Mouse (Mus musculus) heart, embryonic 12.5 days (tissue): ENCODE results near the gene Gm26620. TPM values are rescaled to one million over a fixed set of nuclear protein-coding genes. Genes with fewer than 3 reads are reported as not detected.
A peak's percentile ranks its signal among the peaks of the same experiment; 100 is the strongest.

Experiments used
- ATAC-seq: fragments of 200-750 bp; cut with Nextera tagmentation; 2 replicates; pipeline ENCODE4 v1.8.0; 2017; ENCODE audit warnings: moderate TSS enrichment, moderate library complexity; ENCODE audit not compliant: insufficient number of reproducible peaks, low FRiP score
- H3K27ac ChIP-seq: fragments of 300-500 bp; sonication (generic); 2 replicates; pipeline ENCODE4 v1.5.1; 2016; ENCODE audit warnings: mild to moderate bottlenecking, moderate library complexity; ENCODE audit not compliant: poor library complexity, severe bottlenecking
- H3K27me3 ChIP-seq: fragments of 300-500 bp; sonication (generic); replicated peaks from 2 replicates; pipeline ENCODE4 v1.6.1; 2016; ENCODE audit warnings: mild to moderate bottlenecking, moderate library complexity
- H3K36me3 ChIP-seq: fragments of 300-500 bp; sonication (generic); 2 replicates; pipeline ENCODE4 v1.6.1; 2016; ENCODE audit warnings: mild to moderate bottlenecking, moderate library complexity
- H3K4me1 ChIP-seq: fragments of 300-500 bp; sonication (generic); replicated peaks from 2 replicates; pipeline ENCODE4 v1.6.1; 2016; ENCODE audit warnings: mild to moderate bottlenecking
- H3K4me2 ChIP-seq: fragments of 300-500 bp; sonication (generic); 2 replicates; pipeline ENCODE4 v1.6.1; 2016; ENCODE audit warnings: mild to moderate bottlenecking, moderate library complexity
- H3K4me3 ChIP-seq: fragments of 300-500 bp; sonication (generic); 2 replicates; pipeline ENCODE4 v1.5.1; 2016; ENCODE audit warnings: mild to moderate bottlenecking
- H3K9ac ChIP-seq: fragments of 300-500 bp; sonication (generic); 2 replicates; pipeline ENCODE4 v1.6.1; 2016; ENCODE audit warnings: mild to moderate bottlenecking, moderate library complexity
- H3K9me3 ChIP-seq: fragments of 300-500 bp; sonication (generic); replicated peaks from 2 replicates; pipeline ENCODE4 v1.6.1; 2016; ENCODE audit warnings: mild to moderate bottlenecking, moderate library complexity
- WGBS: fragments of 180-500 bp; shearing (Covaris S2); methylation state at CpG from one replicate; pipeline ENCODE4 v1.1.7; 2016; 5-methylcytosine and 5-hydroxymethylcytosine counted together
- polyA plus RNA-seq: library from polyadenylated mRNA; unstranded; fragments of >200 nt; fragmentation: Nextera tagmentation; extraction: Ambion mirVana; gene quantifications from 2 replicates; pipeline ENCODE4 v1.2.1, GENCODE M21; 2016

Gene Gm26620
- polyA plus RNA-seq, 1 experiment from 2014 or later = 0.43 TPM

GRCm38 (mm10) chr1:170915657-170916056 is 30.8 kb downstream of the Gm26620 start:
- ATAC-seq = peak; percentile 72
- WGBS = 16% methylated on average over 5 of the region's 5 CpGs
- no peak overlapping the region for H3K9ac ChIP-seq

GRCm38 (mm10) chr1:170919308-170919707 is 34.4 kb downstream of the Gm26620 start:
- 92% methylated on average over 8 of the region's 8 CpGs for WGBS
- no peak for ATAC-seq
- Histone ChIP-seq H3K9ac (no peak overlapping the region), H3K4me1 (peaks cover 11% of the 10 kb centered on the region), H3K36me3 (no peaks in the 10 kb centered on the region), H3K9me3 (0 out of 2 replicates have a peak, but pooled peaks cover 4% of the 10 kb centered on the region), H3K4me3 (no peak overlapping the region), H3K27me3 (peaks cover 4% of the 10 kb centered on the region; the same call in 1 of the 2 replicates), H3K27ac (no peak overlapping the region), H3K4me2 (no peak overlapping the region)

More at GRCm38 (mm10) chr1:170915657-170916056, 30.8 kb downstream of the Gm26620 start:
- Histone ChIP-seq H3K4me3 (no peak overlapping the region), H3K9me3 (0 out of 2 replicates have a peak, but pooled peaks cover 4% of the 10 kb centered on the region), H3K4me2 (0 out of 2 replicates have a peak overlapping the region, but pooled peaks have one; percentile 3), H3K36me3 (no peaks in the 10 kb centered on the region), H3K27me3 (peaks cover 32% of the 10 kb centered on the region), H3K27ac (peak overlapping the region; percentile 68), H3K4me1 (peaks cover 11% of the 10 kb centered on the region)

GRCm38 (mm10) chr1:170924485-170924884 is 39.6 kb downstream of the Gm26620 start:
- 46% methylated on average over 6 of the region's 6 CpGs for WGBS
- Histone ChIP-seq H3K27me3 (no peaks in the 10 kb centered on the region), H3K4me3 (no peak overlapping the region), H3K9ac (no peak overlapping the region), H3K27ac (no peak overlapping the region), H3K4me1 (no peaks in the 10 kb centered on the region), H3K4me2 (0 out of 2 replicates have a peak overlapping the region, but pooled peaks have one; percentile 14), H3K36me3 (no peaks in the 10 kb centered on the region), H3K9me3 (no peaks in the 10 kb centered on the region)
- ATAC-seq = no peak

- H3K9me3 ChIP-seq = no peaks in the 10 kb centered on the region
- no peak overlapping the region for H3K4me3 ChIP-seq
- H3K9ac ChIP-seq = no peak overlapping the region
- H3K27me3 ChIP-seq = no peaks in the 10 kb centered on the region
- no peaks in the 10 kb centered on the region for H3K4me1 ChIP-seq
- no peak overlapping the region for H3K27ac ChIP-seq
- no peaks in the 10 kb centered on the region for H3K36me3 ChIP-seq
- no peak overlapping the region for H3K4me2 ChIP-seq
- 44% methylated on average over 6 of the region's 6 CpGs for WGBS
- ATAC-seq = no peak
Observed at GRCm38 (mm10) chr1:170926941-170927340, 42.1 kb downstream of the Gm26620 start.

GRCm38 (mm10) chr1:170927378-170927777 is 42.5 kb downstream of the Gm26620 start, which contains the start of gene Fcrla:
Gene Fcrla (minus strand): TSS chr1:170927583.
- Histone ChIP-seq H3K9ac (no peak within 1 kb of the TSS), H3K9me3 (no peaks in the 10 kb centered on the region), H3K4me1 (no peaks in the 10 kb centered on the region), H3K27ac (no peak within 1 kb of the TSS), H3K36me3 (no peaks in the 10 kb centered on the region), H3K4me3 (no peak within 1 kb of the TSS), H3K4me2 (no peak within 1 kb of the TSS), H3K27me3 (no peaks in the 10 kb centered on the region)
- no peak for ATAC-seq
- WGBS = 76% methylated on average over 3 of the region's 3 CpGs

- Histone ChIP-seq H3K4me2 (no peak overlapping the region), H3K27me3 (no peaks in the 10 kb centered on the region), H3K36me3 (no peaks in the 10 kb centered on the region), H3K9ac (no peak overlapping the region), H3K4me3 (no peak overlapping the region), H3K27ac (no peak overlapping the region), H3K9me3 (no peaks in the 10 kb centered on the region), H3K4me1 (no peaks in the 10 kb centered on the region)
- ATAC-seq = no peak
- 65% methylated on average over 2 of the region's 2 CpGs for WGBS
Observed at GRCm38 (mm10) chr1:170928467-170928866, 43.6 kb downstream of the Gm26620 start.

- no peak overlapping the region for H3K4me2 ChIP-seq
- H3K9me3 ChIP-seq = no peaks in the 10 kb centered on the region
- no peaks in the 10 kb centered on the region for H3K27me3 ChIP-seq
- H3K4me1 ChIP-seq = no peaks in the 10 kb centered on the region
- no peak for ATAC-seq
- no peak overlapping the region for H3K4me3 ChIP-seq
- no peaks in the 10 kb centered on the region for H3K36me3 ChIP-seq
- WGBS = 84% methylated on average over 4 of the region's 4 CpGs
- H3K27ac ChIP-seq = no peak overlapping the region
- no peak overlapping the region for H3K9ac ChIP-seq
Observed at GRCm38 (mm10) chr1:170929245-170929644, 44.4 kb downstream of the Gm26620 start.

GRCm38 (mm10) chr1:170932043-170932442 is 47.2 kb downstream of the Gm26620 start:
- Histone ChIP-seq H3K4me3 (no peak overlapping the region), H3K9me3 (0 out of 2 replicates have a peak, but pooled peaks cover 5% of the 10 kb centered on the region), H3K4me2 (no peak overlapping the region), H3K36me3 (no peaks in the 10 kb centered on the region), H3K27ac (no peak overlapping the region), H3K4me1 (no peaks in the 10 kb centered on the region), H3K27me3 (no peaks in the 10 kb centered on the region), H3K9ac (no peak overlapping the region)
- 68% methylated on average over 3 of the region's 3 CpGs for whole genome bisulfite sequencing
- no peak for ATAC-seq

GRCm38 (mm10) chr1:170933386-170933920 is 48.6 kb downstream of the Gm26620 start:
- Histone ChIP-seq H3K4me3 (no peak overlapping the region), H3K4me2 (no peak overlapping the region), H3K36me3 (no peaks in the 10 kb centered on the region), H3K9ac (no peak overlapping the region), H3K27ac (no peak overlapping the region), H3K4me1 (no peaks in the 10 kb centered on the region), H3K9me3 (0 out of 2 replicates have a peak, but pooled peaks cover 5% of the 10 kb centered on the region), H3K27me3 (no peaks in the 10 kb centered on the region)
- WGBS = 75% methylated on average over 6 of the region's 6 CpGs
- no peak for ATAC-seq

- Histone ChIP-seq H3K4me3 (no peak overlapping the region), H3K4me2 (no peak overlapping the region), H3K9ac (no peak overlapping the region), H3K27ac (no peak overlapping the region), H3K27me3 (no peaks in the 10 kb centered on the region), H3K4me1 (no peaks in the 10 kb centered on the region), H3K9me3 (0 out of 2 replicates have a peak, but pooled peaks cover 5% of the 10 kb centered on the region), H3K36me3 (no peaks in the 10 kb centered on the region)
- WGBS = 85% methylated on average over 1 of the region's 1 CpGs
- no peak for ATAC-seq
Observed at GRCm38 (mm10) chr1:170933940-170934339, 49.1 kb downstream of the Gm26620 start.

GRCm38 (mm10) chr1:170934383-170934782 is 49.5 kb downstream of the Gm26620 start:
- no peak overlapping the region for H3K27ac ChIP-seq
- 63% methylated on average over 2 of the region's 2 CpGs for WGBS
- 0 out of 2 replicates have a peak, but pooled peaks cover 5% of the 10 kb centered on the region for H3K9me3 ChIP-seq
- H3K36me3 ChIP-seq = no peaks in the 10 kb centered on the region
- H3K4me3 ChIP-seq = no peak overlapping the region
- no peak overlapping the region for H3K4me2 ChIP-seq
- no peaks in the 10 kb centered on the region for H3K27me3 ChIP-seq
- no peak overlapping the region for H3K9ac ChIP-seq
- no peak for ATAC-seq
- H3K4me1 ChIP-seq = no peaks in the 10 kb centered on the region
